19 mouse cellular contexts compared by ENCODE assay signal in the genomic region with DNA sequence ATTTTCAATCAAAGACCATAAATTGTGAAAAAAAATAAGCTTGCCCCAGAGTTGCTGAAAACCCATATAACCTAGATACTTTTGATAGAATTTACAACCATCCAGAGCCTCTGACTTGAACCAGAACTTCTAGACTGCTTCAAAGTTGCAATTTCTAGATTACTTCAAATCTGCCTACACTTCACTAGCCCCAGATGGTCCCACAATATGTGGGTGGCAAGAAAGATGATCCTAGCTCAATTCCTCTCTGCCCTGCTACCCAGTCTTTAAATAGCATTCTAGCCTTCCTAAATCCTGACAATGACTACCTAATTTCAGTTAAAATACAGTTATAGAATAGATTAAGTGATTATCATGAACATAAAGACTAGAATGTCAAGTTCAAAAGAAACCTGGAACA.
A peak's percentile ranks its signal among the peaks of the same experiment; 100 is the strongest.
DNase-seq lines count a peak whose midpoint lies in the region; TF ChIP-seq lines count a peak whose summit lies in the region.
"Had no signal": no experiment of that assay in that cellular context is flagged by ENCODE, and none has a peak within 500 bp of the region (broad histone marks: within the 10 kb centered on the region; RNA-seq: fewer than 3 reads in every experiment).

No protein-coding gene starts in this region.

- no peak for TF ChIP-seq CTCF in kidney, adult 2 months (conservative IDR thresholded peaks at IDR 0.05; ENCODE audit: insufficient read depth, insufficient read length, low read depth, low read length)

- H3K36me3 ChIP-seq in kidney, adult 2 months (ENCODE audit: control insufficient read depth, insufficient read depth, low read length) = no peaks in the 10 kb centered on the region
- H3K36me3 ChIP-seq: embryonic facial prominence, embryonic 10.5 days; heart, embryonic 13.5 days; hindbrain, embryonic 15.5 days had no signal

- peak; percentile 13 to 60 for DNase-seq in layer of hippocampus, adult 18-20 months (ENCODE audit: low spot score in 2 of 2)
- no peak for DNase-seq in layer of hippocampus, adult 11-12 months (ENCODE audit: low spot score)
- DNase-seq in left cerebral cortex, adult 18-20 months (ENCODE audit: low spot score in 2 of 2) = peak; percentile 45 to 64
- no peak for DNase-seq in left cerebral cortex, postnatal 4 days
- DNase-seq in brain, adult 2 months (ENCODE audit: low read depth, low spot score) = peak; percentile 78
- DNase-seq in left cerebral cortex, adult 9 months (ENCODE audit: low spot score in 2 of 2) = peak; percentile 27 to 54
- no peak for DNase-seq in kidney, adult 2 months
- DNase-seq: adrenal gland, adult 2 months; adrenal gland, postnatal 25 days; cerebellum, adult 2 months; cerebellum, postnatal 10 days; forebrain, postnatal 0 days; gastrocnemius, postnatal 36 days; heart, adult 11 months; heart, postnatal 36 days had no signal

- no peaks in the 10 kb centered on the region for H3K27me3 ChIP-seq in kidney, adult 2 months (replicated peaks; ENCODE audit: control insufficient read depth, insufficient read depth, low read length)
- H3K27me3 ChIP-seq: forebrain, embryonic 13.5 days; heart, embryonic 13.5 days; hindbrain, embryonic 15.5 days had no signal

- H3K4me1 ChIP-seq in kidney, adult 2 months (ENCODE audit: control insufficient read depth, insufficient read depth, low read length) = no peaks in the 10 kb centered on the region
- H3K4me1 ChIP-seq: embryonic facial prominence, embryonic 10.5 days; forebrain, embryonic 13.5 days; heart, embryonic 13.5 days; hindbrain, embryonic 15.5 days had no signal

- no peak overlapping the region for H3K27ac ChIP-seq in kidney, adult 2 months (ENCODE audit: insufficient read depth, low read depth, low read length)
- H3K27ac ChIP-seq: embryonic facial prominence, embryonic 10.5 days; forebrain, embryonic 13.5 days; heart, embryonic 13.5 days; hindbrain, embryonic 15.5 days had no signal

- TF ChIP-seq POLR2A in kidney, adult 2 months (IDR thresholded peaks at IDR 0.05; ENCODE audit: low read depth, low read length) = no peak

- H3K4me3 ChIP-seq in kidney, adult 2 months (ENCODE audit: insufficient read depth, low read depth, low read length) = no peak overlapping the region
- H3K4me3 ChIP-seq: embryonic facial prominence, embryonic 10.5 days; forebrain, embryonic 13.5 days; heart, embryonic 13.5 days; hindbrain, embryonic 15.5 days had no signal

- intact Hi-C loops in left cerebral cortex, postnatal 4 days (cut with DNase I) = no loop called here

Comparison
In these comparisons a context has a peak if more than half of its experiments do, and no peak if none do; other contexts are left out.
1. DNase-seq: peak in layer of hippocampus, adult 18-20 months (2 of 2), left cerebral cortex, adult 18-20 months (2 of 2), brain, adult 2 months (single experiment) and left cerebral cortex, adult 9 months (2 of 2); none in layer of hippocampus, adult 11-12 months (single experiment), left cerebral cortex, postnatal 4 days (single experiment) and kidney, adult 2 months (single experiment).